Mouse (Mus musculus) bone marrow macrophage, adult 2 months (primary cell): ENCODE data around the gene Apopt1.

ENCODE experiments used
- CTCF ChIP-seq: IDR thresholded peaks from 2 replicates; pipeline ENCODE4 v1.5.1; 2012; ENCODE audit warnings: low read depth, mild to moderate bottlenecking, low read length, moderate library complexity
- POLR2A ChIP-seq: IDR thresholded peaks from 2 replicates; pipeline ENCODE4 v1.6.1; 2012; ENCODE audit warnings: mild to moderate bottlenecking, low read depth, low read length, borderline replicate concordance

- TF ChIP-seq CTCF, result no peak
- TF ChIP-seq POLR2A, result no peak
Measured at GRCm38 (mm10) chr12:111727956-111728355, 14.9 kb downstream of the Apopt1 start.
